Mouse (Mus musculus) liver (tissue): Measurements from ENCODE around the gene Rnd2.
"Not testable (repeated sequence)": the region's sequence is repeated elsewhere in the genome, so short reads cannot be mapped to it uniquely, and the experiment has no call there.

Experiments
- DNase-seq: peaks from one replicate; pipeline ENCODE4 v3.0.0-alpha.2; 2020; ENCODE audit warnings: mixed read lengths

Rnd2 gene

GRCm38 (mm10) chr11:101470206-101470605 lies 5.4 kb downstream of the Rnd2 start:
- DNase-seq = no peak

GRCm38 (mm10) chr11:101471926-101472325 lies 7.1 kb downstream of the Rnd2 start:
- no peak for DNase-seq

- DNase-seq = no peak
These were observed 7.5 kb downstream of the Rnd2 start for GRCm38 (mm10) chr11:101472336-101472735.

- DNase-seq = not testable (repeated sequence)
These were observed 8.9 kb downstream of the Rnd2 start for GRCm38 (mm10) chr11:101473686-101474085.

- no peak for DNase-seq
These were observed 9.5 kb downstream of the Rnd2 start for GRCm38 (mm10) chr11:101474298-101474697.

- not testable (repeated sequence) for DNase-seq
These were observed 11.6 kb downstream of the Rnd2 start for GRCm38 (mm10) chr11:101476361-101476760.

GRCm38 (mm10) chr11:101477194-101477551 lies 12.4 kb downstream of the Rnd2 start:
- DNase-seq = no peak

GRCm38 (mm10) chr11:101477552-101478211 lies 12.9 kb downstream of the Rnd2 start:
- no peak for DNase-seq

- DNase-seq = no peak
These were observed 14.4 kb downstream of the Rnd2 start for GRCm38 (mm10) chr11:101479171-101479635.

GRCm38 (mm10) chr11:101480912-101481311 lies 16.1 kb downstream of the Rnd2 start:
- DNase-seq = no peak

- DNase-seq = no peak
These were observed 19.0 kb downstream of the Rnd2 start for GRCm38 (mm10) chr11:101483804-101484203.

- peak; percentile 49 for DNase-seq
These were observed 19.4 kb downstream of the Rnd2 start for GRCm38 (mm10) chr11:101484245-101484644.

GRCm38 (mm10) chr11:101484814-101485213 lies 20.0 kb downstream of the Rnd2 start:
- DNase-seq = no peak

- peak; percentile 74 for DNase-seq
These were observed 20.8 kb downstream of the Rnd2 start for GRCm38 (mm10) chr11:101485509-101486028.

GRCm38 (mm10) chr11:101486126-101486525 lies 21.3 kb downstream of the Rnd2 start:
- no peak for DNase-seq

GRCm38 (mm10) chr11:101506269-101506780 lies 41.5 kb downstream of the Rnd2 start:
- DNase-seq = no peak

GRCm38 (mm10) chr11:101507090-101507489 lies 42.3 kb downstream of the Rnd2 start:
- no peak for DNase-seq

GRCm38 (mm10) chr11:101518937-101519336 lies 54.1 kb downstream of the Rnd2 start:
- no peak for DNase-seq

- no peak for DNase-seq
These were observed 54.6 kb downstream of the Rnd2 start for GRCm38 (mm10) chr11:101519364-101519763.
